Mouse (Mus musculus) midbrain, embryonic 14.5 days (tissue): ENCODE results near the gene Tm9sf3. TPM values are rescaled to one million over a fixed set of nuclear protein-coding genes. Genes with fewer than 3 reads are reported as not detected.

Source experiments
- ATAC-seq: fragments of 200-750 bp; cut with Nextera tagmentation; 2 replicates; pipeline ENCODE4 v1.8.0; 2017; ENCODE audit warnings: moderate number of reproducible peaks, moderate library complexity; ENCODE audit not compliant: low FRiP score, low TSS enrichment
- DNase-seq: peaks from one replicate; pipeline ENCODE4 v3.0.0-alpha.2; 2015
- H3K27ac ChIP-seq: fragments of 300-500 bp; sonication (generic); replicated peaks from 2 replicates; pipeline ENCODE4 v1.5.1; 2014; ENCODE audit warnings: mild to moderate bottlenecking, low read depth, low read length, moderate library complexity
- H3K27me3 ChIP-seq: fragments of 300-500 bp; sonication (generic); 2 replicates; pipeline ENCODE4 v1.6.1; 2014; ENCODE audit warnings: low read length, control low read depth, mixed read lengths; ENCODE audit not compliant: control insufficient read depth, insufficient read depth
- H3K36me3 ChIP-seq: fragments of 300-500 bp; sonication (generic); 2 replicates; pipeline ENCODE4 v1.6.1; 2014; ENCODE audit warnings: low read length, control low read depth; ENCODE audit not compliant: control insufficient read depth, insufficient read depth
- H3K4me1 ChIP-seq: fragments of 300-500 bp; sonication (generic); 2 replicates; pipeline ENCODE4 v1.6.1; 2014; ENCODE audit warnings: mild to moderate bottlenecking, antibody characterized with exemption, low read length, control low read depth; ENCODE audit not compliant: control insufficient read depth, insufficient read depth
- H3K4me2 ChIP-seq: fragments of 300-500 bp; sonication (generic); 2 replicates; pipeline ENCODE4 v1.6.1; 2014; ENCODE audit warnings: mild to moderate bottlenecking, low read length, moderate library complexity
- H3K4me3 ChIP-seq: fragments of 300-500 bp; sonication (generic); replicated peaks from 2 replicates; pipeline ENCODE4 v1.5.1; 2014; ENCODE audit warnings: low read depth, low read length
- H3K9ac ChIP-seq: fragments of 300-500 bp; sonication (generic); replicated peaks from 2 replicates; pipeline ENCODE4 v1.6.1; 2014; ENCODE audit warnings: mild to moderate bottlenecking, low read length, moderate library complexity
- H3K9me3 ChIP-seq: fragments of 300-500 bp; sonication (generic); 2 replicates; pipeline ENCODE4 v1.6.1; 2016; ENCODE audit warnings: low read length, control low read depth, mixed read lengths; ENCODE audit not compliant: control insufficient read depth
- WGBS: fragments of 180-500 bp; shearing (Covaris S2); extraction: QIAGEN DNeasy Blood & Tissue Kit; methylation state at CpG from one replicate; pipeline ENCODE4 v1.1.7; 2014; 5-methylcytosine and 5-hydroxymethylcytosine counted together
- polyA plus RNA-seq: library from polyadenylated mRNA; unstranded; fragments of >200 nt; fragmentation: Nextera tagmentation; extraction: Ambion mirVana; gene quantifications from 2 replicates; pipeline ENCODE4 v1.2.1, GENCODE M21; 2014

Gene Tm9sf3
- polyA plus RNA-seq, 1 experiment from 2014 or later = 112 TPM

GRCm38 (mm10) chr19:41290952-41291619 is 27.3 kb upstream of the Tm9sf3 start:
- ATAC-seq = no peak
- Histone ChIP-seq H3K4me1 (no peaks in the 10 kb centered on the region), H3K9ac (no peak overlapping the region), H3K4me3 (no peak overlapping the region), H3K4me2 (no peak overlapping the region), H3K36me3 (no peaks in the 10 kb centered on the region), H3K27ac (no peak overlapping the region), H3K9me3 (no peaks in the 10 kb centered on the region), H3K27me3 (no peaks in the 10 kb centered on the region)
- 63% methylated on average over 5 of the region's 5 CpGs for WGBS
- DNase-seq = no peak

GRCm38 (mm10) chr19:41288568-41288967 is 24.8 kb upstream of the Tm9sf3 start:
- H3K9ac ChIP-seq = no peak overlapping the region
- no peaks in the 10 kb centered on the region for H3K27me3 ChIP-seq
- H3K36me3 ChIP-seq = no peaks in the 10 kb centered on the region
- H3K27ac ChIP-seq = no peak overlapping the region
- no peaks in the 10 kb centered on the region for H3K9me3 ChIP-seq
- no peak for DNase-seq
- H3K4me1 ChIP-seq = no peaks in the 10 kb centered on the region
- no peak for ATAC-seq
- WGBS = 72% methylated on average over 6 of the region's 6 CpGs
- H3K4me2 ChIP-seq = no peak overlapping the region
- no peak overlapping the region for H3K4me3 ChIP-seq

- H3K9me3 ChIP-seq = no peaks in the 10 kb centered on the region
- no peaks in the 10 kb centered on the region for H3K27me3 ChIP-seq
- no peak overlapping the region for H3K27ac ChIP-seq
- H3K36me3 ChIP-seq = no peaks in the 10 kb centered on the region
- no peak overlapping the region for H3K9ac ChIP-seq
- H3K4me2 ChIP-seq = no peak overlapping the region
- DNase-seq (no peak), ATAC-seq (no peak)
- 86% methylated on average over 7 of the region's 7 CpGs for WGBS
- no peak overlapping the region for H3K4me3 ChIP-seq
- H3K4me1 ChIP-seq = no peaks in the 10 kb centered on the region
These were observed 23.4 kb upstream of the Tm9sf3 start for GRCm38 (mm10) chr19:41287224-41287623.

GRCm38 (mm10) chr19:41284515-41284914 is 20.7 kb upstream of the Tm9sf3 start:
- Histone ChIP-seq H3K4me1 (no peaks in the 10 kb centered on the region), H3K9ac (no peak overlapping the region), H3K36me3 (no peaks in the 10 kb centered on the region), H3K27me3 (no peaks in the 10 kb centered on the region), H3K4me2 (no peak overlapping the region), H3K9me3 (no peaks in the 10 kb centered on the region), H3K4me3 (no peak overlapping the region), H3K27ac (no peak overlapping the region)
- DNase-seq (no peak), ATAC-seq (no peak)
- 54% methylated on average over 6 of the region's 6 CpGs for WGBS

GRCm38 (mm10) chr19:41282718-41283117 is 18.9 kb upstream of the Tm9sf3 start:
- Histone ChIP-seq H3K4me3 (no peak overlapping the region), H3K27ac (no peak overlapping the region), H3K9me3 (no peaks in the 10 kb centered on the region), H3K36me3 (no peaks in the 10 kb centered on the region), H3K4me2 (no peak overlapping the region), H3K27me3 (no peaks in the 10 kb centered on the region), H3K9ac (no peak overlapping the region), H3K4me1 (no peaks in the 10 kb centered on the region)
- 87% methylated on average over 5 of the region's 5 CpGs for WGBS
- ATAC-seq (no peak), DNase-seq (no peak)

GRCm38 (mm10) chr19:41282216-41282615 is 18.4 kb upstream of the Tm9sf3 start:
- no peak overlapping the region for H3K4me3 ChIP-seq
- no peaks in the 10 kb centered on the region for H3K36me3 ChIP-seq
- no peak overlapping the region for H3K9ac ChIP-seq
- no peak overlapping the region for H3K27ac ChIP-seq
- H3K4me1 ChIP-seq = no peaks in the 10 kb centered on the region
- H3K4me2 ChIP-seq = no peak overlapping the region
- no peak for DNase-seq
- no peaks in the 10 kb centered on the region for H3K9me3 ChIP-seq
- WGBS = 90% methylated on average over 4 of the region's 4 CpGs
- H3K27me3 ChIP-seq = no peaks in the 10 kb centered on the region
- ATAC-seq = no peak

- H3K9me3 ChIP-seq = no peaks in the 10 kb centered on the region
- no peaks in the 10 kb centered on the region for H3K36me3 ChIP-seq
- ATAC-seq (no peak), DNase-seq (no peak)
- H3K4me2 ChIP-seq = no peak overlapping the region
- WGBS = 65% methylated on average over 8 of the region's 8 CpGs
- H3K9ac ChIP-seq = no peak overlapping the region
- H3K27ac ChIP-seq = no peak overlapping the region
- H3K27me3 ChIP-seq = no peaks in the 10 kb centered on the region
- no peak overlapping the region for H3K4me3 ChIP-seq
- no peaks in the 10 kb centered on the region for H3K4me1 ChIP-seq
These were observed 16.0 kb upstream of the Tm9sf3 start for GRCm38 (mm10) chr19:41279724-41280244.

- no peak for ATAC-seq
- no peak for DNase-seq
- H3K4me1 ChIP-seq = no peaks in the 10 kb centered on the region
- no peak overlapping the region for H3K4me2 ChIP-seq
- no peaks in the 10 kb centered on the region for H3K9me3 ChIP-seq
- WGBS = 84% methylated on average over 7 of the region's 7 CpGs
- H3K36me3 ChIP-seq = no peaks in the 10 kb centered on the region
- H3K27me3 ChIP-seq = no peaks in the 10 kb centered on the region
- H3K4me3 ChIP-seq = no peak overlapping the region
- no peak overlapping the region for H3K27ac ChIP-seq
- H3K9ac ChIP-seq = no peak overlapping the region
These were observed 14.8 kb upstream of the Tm9sf3 start for GRCm38 (mm10) chr19:41278606-41279005.

GRCm38 (mm10) chr19:41275588-41275987 is 11.8 kb upstream of the Tm9sf3 start:
- H3K4me2 ChIP-seq = no peak overlapping the region
- no peak overlapping the region for H3K9ac ChIP-seq
- H3K27me3 ChIP-seq = no peaks in the 10 kb centered on the region
- ATAC-seq (no peak), DNase-seq (no peak)
- no peaks in the 10 kb centered on the region for H3K4me1 ChIP-seq
- no peak overlapping the region for H3K27ac ChIP-seq
- WGBS = 62% methylated on average over 3 of the region's 3 CpGs
- no peaks in the 10 kb centered on the region for H3K36me3 ChIP-seq
- no peaks in the 10 kb centered on the region for H3K9me3 ChIP-seq
- H3K4me3 ChIP-seq = no peak overlapping the region
